Mouse (Mus musculus): ENCODE results near the gene Bud13.

DNA sequence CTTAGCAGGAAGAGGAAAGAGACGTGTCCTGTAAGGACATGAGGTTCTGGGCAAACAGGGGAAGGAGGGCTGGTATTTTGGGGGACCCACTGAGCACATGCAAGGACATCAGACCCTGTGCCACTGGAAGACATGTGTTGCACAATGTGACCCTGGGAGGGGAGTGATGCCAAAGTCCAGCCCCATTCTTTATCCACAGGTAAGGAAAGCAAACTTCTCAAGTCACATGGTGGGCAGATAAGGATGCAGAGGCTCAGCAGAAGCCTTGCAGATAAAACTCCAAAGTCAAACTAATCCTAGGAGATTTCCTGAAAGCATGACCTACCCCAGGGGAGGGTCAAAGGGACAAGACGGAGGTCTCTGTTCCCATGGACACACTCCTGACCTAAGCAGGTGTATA, 41.0 kb upstream of the Bud13 start:
- no peak for TF ChIP-seq CTCF (IDR thresholded peaks at IDR 0.05; ENCODE audit: extremely low read depth, insufficient read length, insufficient replicate concordance, low read depth, low read length)
- no peak for TF ChIP-seq POLR2A (IDR thresholded peaks at IDR 0.05; ENCODE audit: low read depth, low read length)

All from small intestine, adult 2 months (tissue).